Mouse (Mus musculus) hindbrain, embryonic 12.5 days (tissue): ENCODE data around the gene Pum3. TPM values are rescaled to one million over a fixed set of nuclear protein-coding genes. Genes with fewer than 3 reads are reported as not detected.

ENCODE experiments used
- ATAC-seq: fragments of 200-750 bp; cut with Nextera tagmentation; 2 replicates; pipeline ENCODE4 v1.8.0; 2017; ENCODE audit warnings: moderate TSS enrichment; ENCODE audit not compliant: low FRiP score
- H3K27ac ChIP-seq: fragments of 300-500 bp; sonication (generic); 2 replicates; pipeline ENCODE4 v1.5.1; 2016; ENCODE audit warnings: mild to moderate bottlenecking
- H3K27me3 ChIP-seq: fragments of 300-500 bp; sonication (generic); 2 replicates; pipeline ENCODE4 v1.6.1; 2016; ENCODE audit warnings: mild to moderate bottlenecking
- H3K36me3 ChIP-seq: fragments of 300-500 bp; sonication (generic); 2 replicates; pipeline ENCODE4 v1.6.1; 2016; ENCODE audit warnings: mild to moderate bottlenecking
- H3K4me1 ChIP-seq: fragments of 300-500 bp; sonication (generic); 2 replicates; pipeline ENCODE4 v1.6.1; 2016
- H3K4me2 ChIP-seq: fragments of 300-500 bp; sonication (generic); replicated peaks from 2 replicates; pipeline ENCODE4 v1.6.1; 2016; ENCODE audit warnings: mild to moderate bottlenecking
- H3K4me3 ChIP-seq: fragments of 300-500 bp; sonication (generic); 2 replicates; pipeline ENCODE4 v1.5.1; 2016; ENCODE audit warnings: mild to moderate bottlenecking
- H3K9ac ChIP-seq: fragments of 300-500 bp; sonication (generic); 2 replicates; pipeline ENCODE4 v1.6.1; 2016; ENCODE audit warnings: mild to moderate bottlenecking, moderate library complexity
- H3K9me3 ChIP-seq: fragments of 300-500 bp; sonication (generic); replicated peaks from 2 replicates; pipeline ENCODE4 v1.6.1; 2016; ENCODE audit warnings: mild to moderate bottlenecking
- WGBS: fragments of 180-500 bp; shearing (Covaris S2); methylation state at CpG from one replicate; pipeline ENCODE4 v1.1.7; 2016; 5-methylcytosine and 5-hydroxymethylcytosine counted together
- polyA plus RNA-seq: library from polyadenylated mRNA; unstranded; fragments of >200 nt; fragmentation: Nextera tagmentation; extraction: Ambion mirVana; gene quantifications from 2 replicates; pipeline ENCODE4 v1.2.1, GENCODE M21; 2016

Gene Pum3
- polyA plus RNA-seq = 79.8 and 85.6 TPM in 2 replicates

DNA sequence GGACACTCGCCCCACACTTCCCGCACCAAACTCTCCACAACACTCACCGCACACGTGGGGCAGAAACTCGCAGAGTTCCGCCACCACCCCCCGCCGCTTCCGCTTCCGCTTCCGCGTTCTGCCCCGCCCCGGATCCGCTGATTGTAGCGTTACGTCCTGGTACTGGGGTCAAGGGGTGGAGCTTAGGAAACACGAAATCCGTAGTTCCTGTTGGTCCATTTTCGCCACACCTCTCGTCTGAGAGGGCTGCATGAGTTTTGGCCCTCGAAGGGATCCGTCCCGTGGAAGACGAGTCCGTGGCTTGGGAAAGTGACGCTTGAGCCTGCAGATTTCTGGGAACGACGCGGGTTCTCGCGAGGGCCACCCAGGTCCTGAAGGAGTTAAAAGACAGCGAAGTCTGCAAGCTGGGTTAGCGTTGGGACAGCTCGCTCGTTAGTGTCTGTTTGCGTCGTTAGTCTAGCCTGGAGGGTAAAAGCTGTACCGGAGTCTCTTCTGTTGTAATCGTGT is at the start of gene Pum3:
Pum3 (minus strand) TSS at position 81 of the 507 bp plus-strand sequence.
- ATAC-seq = peak; percentile 98
- Histone ChIP-seq H3K27me3 (peaks cover 1% of the 10 kb centered on the region; the same call in 1 of the 2 replicates), H3K36me3 (peaks cover 2% of the 10 kb centered on the region; the same call in 1 of the 2 replicates), H3K4me2 (peak within 1 kb of the TSS; percentile 88), H3K27ac (peak within 1 kb of the TSS; percentile 81), H3K4me1 (peaks cover 17% of the 10 kb centered on the region), H3K9me3 (no peaks in the 10 kb centered on the region), H3K9ac (peak within 1 kb of the TSS; percentile 74), H3K4me3 (peak within 1 kb of the TSS; percentile 84)
- WGBS = 1% methylated on average over 38 of the region's 40 CpGs

DNA sequence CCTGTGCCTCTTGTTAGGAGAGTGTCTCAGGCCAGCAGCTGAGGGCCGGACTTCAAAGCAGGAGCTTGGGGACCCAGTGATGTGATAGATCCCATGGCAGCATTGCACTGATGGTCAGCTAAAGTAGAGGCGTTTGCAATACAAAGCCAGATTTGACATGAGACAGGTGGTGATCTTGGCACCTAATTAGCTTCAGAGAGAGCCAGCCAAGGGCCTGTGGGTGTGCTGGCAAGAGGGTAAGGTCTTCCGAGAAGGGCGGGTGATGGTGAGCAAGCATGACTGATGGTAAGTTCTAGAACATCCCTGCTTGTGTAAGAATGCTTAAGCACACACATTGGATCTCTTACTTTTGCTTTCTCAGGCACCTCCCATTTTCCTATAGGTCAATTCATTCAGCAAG is 37.1 kb upstream of the Pum3 start:
- H3K4me2 ChIP-seq = no peak overlapping the region

DNA sequence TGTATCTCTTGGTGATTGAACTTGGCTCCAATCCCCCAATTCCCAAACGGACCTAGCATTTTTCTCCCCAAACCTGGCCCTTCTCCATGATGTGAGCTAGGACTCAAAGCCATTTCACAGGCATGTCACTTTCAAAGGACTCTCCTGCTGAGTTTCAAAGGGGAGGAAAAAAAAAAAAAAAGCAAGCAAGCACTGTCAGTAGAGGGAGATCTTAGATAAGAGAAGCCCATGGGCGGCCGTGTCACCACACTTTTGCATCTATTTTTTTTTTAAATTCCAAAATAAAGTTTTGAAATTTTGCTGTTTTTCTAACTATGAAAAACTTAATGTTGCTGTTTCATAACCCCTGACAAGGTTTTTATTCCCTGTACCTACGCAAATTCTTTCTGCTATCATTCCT is 33.0 kb upstream of the Pum3 start:
- Histone ChIP-seq H3K36me3 (no peaks in the 10 kb centered on the region), H3K27ac (no peak overlapping the region), H3K4me2 (no peak overlapping the region), H3K9ac (no peak overlapping the region), H3K4me3 (no peak overlapping the region), H3K4me1 (no peaks in the 10 kb centered on the region), H3K27me3 (no peaks in the 10 kb centered on the region), H3K9me3 (no peaks in the 10 kb centered on the region)
- 55% methylated on average over 4 of the region's 4 CpGs for WGBS
- no peak for ATAC-seq

More for the DNA sequence above, 37.1 kb upstream of the Pum3 start:
- Histone ChIP-seq H3K9me3 (no peaks in the 10 kb centered on the region), H3K4me3 (no peak overlapping the region), H3K36me3 (no peaks in the 10 kb centered on the region), H3K27me3 (no peaks in the 10 kb centered on the region), H3K27ac (no peak overlapping the region), H3K4me1 (no peaks in the 10 kb centered on the region), H3K9ac (no peak overlapping the region)
- no peak for ATAC-seq
- WGBS = 78% methylated on average over 4 of the region's 4 CpGs

DNA sequence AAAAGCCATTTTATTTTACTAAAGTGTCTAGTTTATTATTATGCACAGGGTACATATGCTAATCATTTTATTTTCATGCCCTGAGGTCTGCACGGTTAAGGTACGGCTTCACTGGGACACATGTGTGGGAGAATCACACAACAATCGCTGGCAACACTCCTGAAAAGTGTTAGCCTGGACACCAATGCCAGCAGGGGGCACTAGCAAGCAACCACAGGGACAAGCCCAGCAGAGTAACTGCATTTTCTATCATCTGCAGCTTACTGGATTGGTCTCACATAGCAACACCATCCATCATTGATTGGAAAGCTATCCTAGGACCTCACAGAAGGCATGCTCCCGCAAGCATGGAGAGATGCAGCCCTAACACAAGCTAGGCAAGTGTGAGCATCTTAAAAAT is 20.8 kb upstream of the Pum3 start:
- H3K9ac ChIP-seq = no peak overlapping the region
- H3K27ac ChIP-seq = no peak overlapping the region
- 0 out of 2 replicates have a peak, but pooled peaks cover 2% of the 10 kb centered on the region for H3K4me1 ChIP-seq
- 38% methylated on average over 4 of the region's 4 CpGs for WGBS
- H3K9me3 ChIP-seq = peaks cover 4% of the 10 kb centered on the region; the same call in 1 of the 2 replicates
- no peak overlapping the region for H3K4me2 ChIP-seq
- H3K36me3 ChIP-seq = no peaks in the 10 kb centered on the region
- 0 out of 2 replicates have a peak, but pooled peaks cover 4% of the 10 kb centered on the region for H3K27me3 ChIP-seq
- H3K4me3 ChIP-seq = no peak overlapping the region
- ATAC-seq = peak; percentile 56

DNA sequence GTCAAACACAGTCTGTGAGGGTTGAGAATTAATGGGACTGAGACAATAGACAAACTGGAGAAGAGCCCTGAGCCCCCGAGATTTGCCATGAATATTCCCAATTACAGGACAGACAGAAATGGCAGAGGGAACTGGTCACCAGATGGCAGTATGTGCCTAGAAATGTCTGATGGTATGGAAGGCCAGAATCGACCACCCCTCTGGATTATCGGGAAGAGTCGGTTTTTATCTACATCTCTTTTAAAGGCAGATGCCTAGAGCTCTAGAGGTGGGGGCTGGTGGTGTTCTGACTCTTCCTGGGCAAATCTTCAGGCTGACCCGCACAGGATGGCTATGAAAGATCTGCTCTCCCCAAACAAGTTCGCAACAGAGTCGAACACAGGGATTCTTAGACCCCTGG is 17.9 kb upstream of the Pum3 start:
- Histone ChIP-seq H3K4me3 (no peak overlapping the region), H3K27me3 (0 out of 2 replicates have a peak, but pooled peaks cover 4% of the 10 kb centered on the region), H3K9ac (no peak overlapping the region), H3K4me2 (0 out of 2 replicates have a peak overlapping the region, but pooled peaks have one; percentile 19), H3K9me3 (no peaks in the 10 kb centered on the region), H3K27ac (no peak overlapping the region), H3K36me3 (no peaks in the 10 kb centered on the region), H3K4me1 (0 out of 2 replicates have a peak, but pooled peaks cover 2% of the 10 kb centered on the region)
- ATAC-seq = peak; percentile 72; the same call in 1 of the 2 replicates
- WGBS = 28% methylated on average over 7 of the region's 7 CpGs

DNA sequence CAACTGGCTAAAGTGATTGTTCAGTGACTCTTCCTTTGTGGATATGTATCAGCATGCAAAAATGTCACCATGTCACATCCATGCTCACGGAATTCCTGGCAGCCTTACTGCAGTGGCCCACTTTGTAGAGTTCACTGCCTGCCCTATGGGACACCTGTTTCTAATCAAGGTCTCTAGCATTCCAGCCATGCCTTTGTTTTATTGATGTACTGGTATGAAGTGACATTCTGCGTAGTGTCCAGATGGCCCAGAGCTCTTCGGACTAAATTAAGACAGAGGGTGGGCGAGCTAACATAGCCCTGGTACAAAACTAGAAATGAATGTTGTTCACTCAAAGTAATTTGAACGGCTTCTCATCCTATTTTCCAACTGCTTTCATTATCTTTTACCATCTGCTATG is 11.5 kb upstream of the Pum3 start:
- Histone ChIP-seq H3K4me2 (no peak overlapping the region), H3K27me3 (no peaks in the 10 kb centered on the region), H3K4me3 (no peak overlapping the region), H3K36me3 (no peaks in the 10 kb centered on the region), H3K9ac (no peak overlapping the region), H3K27ac (no peak overlapping the region), H3K4me1 (no peaks in the 10 kb centered on the region), H3K9me3 (no peaks in the 10 kb centered on the region)
- no peak for ATAC-seq
- 74% methylated on average over 5 of the region's 5 CpGs for WGBS

DNA sequence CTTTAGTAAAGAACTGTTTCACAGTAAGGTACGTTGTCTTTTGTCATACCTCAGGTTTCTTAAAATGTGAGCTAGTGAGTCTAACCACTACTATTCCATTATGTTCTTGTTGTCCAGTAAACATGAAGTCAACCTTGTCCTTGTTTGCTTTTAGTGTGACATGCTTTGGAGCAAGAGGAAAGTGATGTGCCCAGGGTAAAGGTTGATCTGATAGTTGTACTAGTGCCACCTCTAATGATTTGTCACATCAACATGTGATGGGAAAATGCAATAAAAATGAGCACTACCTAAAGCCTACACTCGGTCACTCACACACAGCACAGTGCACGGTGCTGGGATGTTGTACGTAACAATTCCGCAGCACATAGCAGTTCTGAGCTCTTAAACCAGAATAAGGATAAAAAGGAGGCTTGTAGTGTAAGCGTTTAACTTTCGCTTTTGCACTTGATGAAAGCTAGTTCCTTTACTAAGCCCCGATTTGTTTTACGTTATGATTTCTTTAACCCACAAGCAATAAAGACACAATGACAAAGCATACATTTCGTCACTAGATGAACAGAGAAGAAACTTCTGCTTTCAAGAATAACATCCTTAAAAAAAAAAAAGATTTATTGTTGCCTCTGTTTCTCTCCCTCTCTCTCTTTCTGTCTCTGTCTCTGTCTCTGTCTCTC is 8.5 kb upstream of the Pum3 start:
- H3K4me3 ChIP-seq = no peak overlapping the region
- peaks cover 2% of the 10 kb centered on the region; the same call in 1 of the 2 replicates for H3K27me3 ChIP-seq
- no peak for ATAC-seq
- no peak overlapping the region for H3K27ac ChIP-seq
- no peaks in the 10 kb centered on the region for H3K4me1 ChIP-seq
- no peak overlapping the region for H3K9ac ChIP-seq
- H3K4me2 ChIP-seq = no peak overlapping the region
- WGBS = 86% methylated on average over 10 of the region's 10 CpGs
- H3K36me3 ChIP-seq = no peaks in the 10 kb centered on the region
- no peaks in the 10 kb centered on the region for H3K9me3 ChIP-seq

DNA sequence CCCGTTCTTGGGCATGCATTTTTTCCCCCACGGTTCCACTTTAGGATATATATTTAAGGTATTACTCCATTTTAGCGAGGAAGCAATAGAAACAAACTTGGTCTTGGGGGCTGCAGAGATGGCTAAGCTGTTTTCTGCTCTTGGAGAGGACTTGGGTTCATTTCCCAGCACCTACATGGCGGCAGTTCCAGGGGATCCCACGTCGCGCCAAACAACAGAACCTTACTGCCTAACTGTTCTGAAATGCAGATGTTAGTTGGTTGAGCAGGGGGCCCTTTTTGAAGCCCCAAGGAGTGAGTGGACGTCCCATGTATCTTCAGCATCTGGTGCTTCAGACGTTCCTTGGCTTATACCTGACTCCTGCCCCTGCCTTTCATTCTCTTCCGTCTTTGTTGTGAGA is 781 bp upstream of the Pum3 start:
- ATAC-seq = no peak; the same call in 1 of the 2 replicates
- peaks cover 17% of the 10 kb centered on the region for H3K4me1 ChIP-seq
- H3K4me3 ChIP-seq = peak overlapping the region; percentile 84
- no peaks in the 10 kb centered on the region for H3K9me3 ChIP-seq
- H3K9ac ChIP-seq = peak overlapping the region; percentile 74
- H3K27ac ChIP-seq = peak overlapping the region; percentile 81
- WGBS = under 1% methylated on average over 10 of the region's 10 CpGs
- H3K4me2 ChIP-seq = peak overlapping the region; percentile 88
- H3K27me3 ChIP-seq = peaks cover 2% of the 10 kb centered on the region; the same call in 1 of the 2 replicates
- H3K36me3 ChIP-seq = no peaks in the 10 kb centered on the region

DNA sequence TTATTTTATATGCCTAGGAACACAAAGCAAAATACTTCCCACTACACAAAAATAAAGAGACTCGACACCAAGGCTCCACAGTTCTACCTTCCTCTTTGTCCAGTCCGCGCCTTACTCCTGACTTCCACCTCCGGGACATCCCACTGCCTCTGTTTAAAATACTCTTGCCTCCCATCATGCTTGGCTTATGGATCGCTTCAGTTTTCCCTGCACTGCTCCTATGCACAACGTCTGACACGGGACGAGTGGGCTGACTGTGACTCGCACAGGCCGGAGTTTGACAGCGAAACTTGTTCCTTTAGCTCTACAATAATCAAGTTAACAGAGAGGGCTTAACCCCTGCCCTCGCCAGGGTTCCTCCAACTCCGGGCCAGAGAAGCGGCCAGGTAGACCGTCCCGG is 344 bp downstream of the Pum3 start:
- WGBS = under 1% methylated on average over 16 of the region's 16 CpGs
- peaks cover 7% of the 10 kb centered on the region for H3K36me3 ChIP-seq
- H3K4me3 ChIP-seq = peak overlapping the region; percentile 84
- peaks cover 17% of the 10 kb centered on the region for H3K4me1 ChIP-seq
- no peak for ATAC-seq
- no peak overlapping the region for H3K27ac ChIP-seq
- peak overlapping the region; percentile 70 for H3K9ac ChIP-seq
- no peaks in the 10 kb centered on the region for H3K27me3 ChIP-seq
- H3K9me3 ChIP-seq = no peaks in the 10 kb centered on the region
- peak overlapping the region; percentile 79 for H3K4me2 ChIP-seq

DNA sequence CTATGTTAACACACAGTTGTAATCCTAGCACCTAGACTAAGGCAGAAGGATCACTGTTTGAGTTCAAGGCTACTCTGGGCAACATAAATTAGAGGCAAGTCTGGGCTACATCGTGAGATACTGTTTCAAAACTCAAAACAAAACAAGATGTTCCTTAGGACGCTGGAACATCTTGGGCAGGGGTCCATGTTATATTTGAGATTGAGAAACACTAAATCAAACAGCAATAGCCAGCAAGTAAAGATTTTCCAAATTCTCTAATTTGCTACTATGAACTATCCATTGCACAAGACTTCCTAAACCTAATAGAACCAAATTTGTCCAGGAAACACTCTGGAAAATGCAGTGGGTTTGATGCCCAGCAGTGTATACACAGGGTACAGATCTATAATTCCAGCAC is 1.8 kb downstream of the Pum3 start:
- 84% methylated on average over 2 of the region's 2 CpGs for WGBS
- Histone ChIP-seq H3K4me2 (no peak overlapping the region), H3K9me3 (no peaks in the 10 kb centered on the region), H3K4me1 (peaks cover 17% of the 10 kb centered on the region), H3K4me3 (no peak overlapping the region), H3K27ac (no peak overlapping the region), H3K36me3 (peaks cover 20% of the 10 kb centered on the region), H3K9ac (no peak overlapping the region), H3K27me3 (no peaks in the 10 kb centered on the region)
- no peak for ATAC-seq

DNA sequence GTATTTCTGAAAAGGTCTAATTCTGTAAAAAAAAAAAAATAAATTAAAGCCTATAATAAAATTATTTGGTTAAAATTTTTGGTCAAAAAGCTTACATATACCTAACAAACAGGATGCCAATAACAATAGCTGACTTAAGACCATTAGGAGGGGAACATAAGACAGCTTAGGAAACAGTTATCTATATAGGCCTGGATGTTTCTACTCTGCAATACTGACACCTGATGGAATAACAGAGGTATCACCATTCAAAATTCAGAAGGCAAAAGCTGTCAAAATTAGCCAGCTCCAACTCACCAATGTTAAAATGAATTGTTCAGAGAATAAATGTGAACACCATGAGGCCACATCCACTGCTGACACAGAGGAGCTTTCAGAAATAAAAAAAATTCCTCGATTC is 3.2 kb downstream of the Pum3 start:
- H3K4me1 ChIP-seq = peaks cover 17% of the 10 kb centered on the region
- peaks cover 32% of the 10 kb centered on the region for H3K36me3 ChIP-seq
- H3K4me3 ChIP-seq = no peak overlapping the region
- 86% methylated on average over 1 of the region's 1 CpGs for WGBS
- H3K9ac ChIP-seq = no peak overlapping the region
- no peak overlapping the region for H3K27ac ChIP-seq
- no peak overlapping the region for H3K4me2 ChIP-seq
- H3K9me3 ChIP-seq = no peaks in the 10 kb centered on the region
- H3K27me3 ChIP-seq = no peaks in the 10 kb centered on the region
- ATAC-seq = no peak

DNA sequence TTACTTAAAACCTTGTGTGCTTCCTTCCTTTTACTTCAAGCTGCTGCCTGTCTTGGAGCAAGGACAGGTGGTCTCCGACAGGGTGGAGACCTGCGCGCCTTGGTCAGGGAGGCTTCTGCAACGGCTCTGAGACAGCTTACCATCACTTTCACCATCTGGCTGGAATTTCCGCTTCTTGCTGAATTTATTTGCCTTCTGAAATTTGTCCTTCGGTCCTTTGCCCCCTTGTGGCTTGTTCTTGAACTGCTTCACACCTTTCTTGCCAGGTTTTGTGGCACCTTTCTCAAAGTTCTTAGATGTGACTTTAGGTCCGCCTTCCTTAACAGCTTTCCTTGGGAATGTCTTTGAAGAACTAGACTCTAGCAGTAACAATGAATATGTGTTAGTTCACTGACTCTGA is 4.0 kb downstream of the Pum3 start:
- 83% methylated on average over 7 of the region's 7 CpGs for WGBS
- Histone ChIP-seq H3K9me3 (no peaks in the 10 kb centered on the region), H3K4me2 (no peak overlapping the region), H3K27me3 (no peaks in the 10 kb centered on the region), H3K27ac (no peak overlapping the region), H3K4me3 (no peak overlapping the region), H3K36me3 (peaks cover 39% of the 10 kb centered on the region), H3K9ac (no peak overlapping the region), H3K4me1 (peaks cover 11% of the 10 kb centered on the region)
- ATAC-seq = no peak

DNA sequence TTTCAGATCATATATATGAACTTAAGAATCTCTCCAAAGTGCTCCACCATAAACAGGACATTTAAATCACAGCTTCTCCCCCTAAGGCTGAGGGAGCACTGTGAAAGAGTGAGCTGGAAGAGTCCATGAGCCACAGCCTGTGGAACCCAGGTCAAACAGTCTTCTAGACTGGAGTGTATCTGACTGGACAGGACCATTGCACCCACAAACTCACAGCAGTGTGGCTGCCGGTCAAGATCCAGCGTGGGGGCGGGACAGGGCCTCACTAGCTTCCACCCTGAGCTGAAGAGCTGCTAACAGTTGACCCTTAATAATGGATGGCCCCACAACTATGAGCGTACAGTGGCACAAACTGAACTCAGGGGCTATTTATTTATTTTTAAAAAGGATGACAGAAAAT is 12.2 kb downstream of the Pum3 start:
- Histone ChIP-seq H3K27ac (no peak overlapping the region), H3K4me3 (no peak overlapping the region), H3K4me2 (no peak overlapping the region), H3K4me1 (no peaks in the 10 kb centered on the region), H3K27me3 (no peaks in the 10 kb centered on the region), H3K36me3 (peaks cover 68% of the 10 kb centered on the region), H3K9ac (no peak overlapping the region), H3K9me3 (no peaks in the 10 kb centered on the region)
- ATAC-seq = no peak
- 95% methylated on average over 4 of the region's 4 CpGs for WGBS
